Mouse (Mus musculus) adrenal gland, postnatal 10 days (tissue): ENCODE measurements around the gene Egflam. TPM values are rescaled to one million over a fixed set of nuclear protein-coding genes. Genes with fewer than 3 reads are reported as not detected.

Experiments used
- DNase-seq: peaks from one replicate; pipeline ENCODE4 v3.0.0; 2021; ENCODE audit warnings: mixed read lengths
- total RNA-seq, 2 experiments: library from RNA; stranded (reverse); gene quantifications; 2 replicates each; pipeline ENCODE4 v1.2.3; 2021

Egflam gene
- total RNA-seq, 2 experiments from 2014 or later: 7.2 to 7.5 TPM

GRCm38 (mm10) chr15:7217273-7217598 lies 181.0 kb downstream of the Egflam start:
- DNase-seq: no peak

- no peak for DNase-seq
These were observed 181.5 kb downstream of the Egflam start for GRCm38 (mm10) chr15:7216581-7217272.

- DNase-seq: no peak
These were observed 182.3 kb downstream of the Egflam start for GRCm38 (mm10) chr15:7215845-7216244.

- peak; percentile 77 for DNase-seq
These were observed 184.5 kb downstream of the Egflam start for GRCm38 (mm10) chr15:7213683-7214082.

- DNase-seq: no peak
These were observed 190.0 kb downstream of the Egflam start for GRCm38 (mm10) chr15:7208180-7208579.

GRCm38 (mm10) chr15:7207292-7207691 lies 190.9 kb downstream of the Egflam start:
- DNase-seq: no peak

GRCm38 (mm10) chr15:7206110-7206509 lies 192.1 kb downstream of the Egflam start:
- no peak for DNase-seq

GRCm38 (mm10) chr15:7204917-7205316 lies 193.3 kb downstream of the Egflam start:
- DNase-seq: no peak

- DNase-seq: peak; percentile 75
These were observed 194.4 kb downstream of the Egflam start for GRCm38 (mm10) chr15:7203606-7204330.

- no peak for DNase-seq
These were observed 195.2 kb downstream of the Egflam start for GRCm38 (mm10) chr15:7202981-7203380.

GRCm38 (mm10) chr15:7201421-7202380 lies 196.5 kb downstream of the Egflam start:
- DNase-seq: peak; percentile 22

- no peak for DNase-seq
These were observed 197.9 kb downstream of the Egflam start for GRCm38 (mm10) chr15:7200286-7200685.

GRCm38 (mm10) chr15:7198816-7199215 lies 199.4 kb downstream of the Egflam start:
- DNase-seq: no peak

GRCm38 (mm10) chr15:7197652-7198445 lies 200.3 kb downstream of the Egflam start:
- no peak for DNase-seq

GRCm38 (mm10) chr15:7194748-7195221 lies 203.4 kb downstream of the Egflam start:
- DNase-seq: no peak

GRCm38 (mm10) chr15:7194147-7194720 lies 204.0 kb downstream of the Egflam start:
- DNase-seq: no peak

- no peak for DNase-seq
These were observed 205.6 kb downstream of the Egflam start for GRCm38 (mm10) chr15:7192582-7192981.

- no peak for DNase-seq
These were observed 207.1 kb downstream of the Egflam start for GRCm38 (mm10) chr15:7191074-7191473.

GRCm38 (mm10) chr15:7189678-7190454 lies 208.3 kb downstream of the Egflam start:
- no peak for DNase-seq

GRCm38 (mm10) chr15:7187682-7188081 lies 210.5 kb downstream of the Egflam start:
- no peak for DNase-seq

- peak; percentile 25 for DNase-seq
These were observed 217.6 kb downstream of the Egflam start for GRCm38 (mm10) chr15:7180576-7180975.
